Mouse (Mus musculus): Measurements from ENCODE around the gene Clip4.
A peak's percentile ranks its signal among the peaks of the same experiment; 100 is the strongest.

Gene Clip4

DNA sequence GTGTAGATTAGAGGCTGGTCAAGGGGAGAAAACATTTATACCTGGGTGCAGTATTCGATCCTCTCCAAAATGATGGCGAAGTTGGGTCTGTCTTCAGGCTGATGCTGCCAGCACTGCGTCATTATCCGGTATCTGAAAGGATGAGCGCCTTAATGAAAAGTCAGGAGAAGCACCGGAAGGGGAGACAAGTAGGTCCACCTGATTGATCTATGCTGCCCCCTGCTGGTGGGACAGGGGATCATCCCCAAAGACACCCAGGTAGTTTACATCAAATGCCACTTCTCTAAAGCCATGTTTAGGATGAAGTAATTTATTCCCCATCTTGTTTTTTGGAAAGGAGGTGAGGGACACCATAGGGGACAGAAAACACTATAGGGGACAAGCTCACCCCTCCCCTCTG, 105.8 kb downstream of the Clip4 start:
- DNase-seq (ENCODE audit: low spot score), result peak; percentile 47

DNA sequence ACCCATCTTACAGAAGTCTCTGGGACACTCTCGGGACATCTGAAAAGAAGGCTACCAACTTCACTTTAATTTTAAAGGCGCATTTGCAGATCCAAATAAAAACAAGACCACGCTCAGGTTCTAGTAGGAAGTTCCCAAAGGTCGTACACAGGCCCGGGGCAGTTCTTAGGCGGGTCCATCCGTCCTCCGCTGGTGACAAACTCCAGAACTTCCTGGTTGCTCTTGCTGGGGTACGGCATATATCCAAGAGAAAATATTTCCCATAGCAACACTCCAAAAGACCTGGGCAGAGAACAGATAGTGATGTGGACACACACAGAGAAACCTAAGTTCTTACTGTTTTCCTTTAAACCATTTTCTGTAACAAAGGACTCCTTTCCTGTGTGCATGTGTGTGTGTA, 106.5 kb downstream of the Clip4 start:
- no peak for DNase-seq (ENCODE audit: low spot score)

DNA sequence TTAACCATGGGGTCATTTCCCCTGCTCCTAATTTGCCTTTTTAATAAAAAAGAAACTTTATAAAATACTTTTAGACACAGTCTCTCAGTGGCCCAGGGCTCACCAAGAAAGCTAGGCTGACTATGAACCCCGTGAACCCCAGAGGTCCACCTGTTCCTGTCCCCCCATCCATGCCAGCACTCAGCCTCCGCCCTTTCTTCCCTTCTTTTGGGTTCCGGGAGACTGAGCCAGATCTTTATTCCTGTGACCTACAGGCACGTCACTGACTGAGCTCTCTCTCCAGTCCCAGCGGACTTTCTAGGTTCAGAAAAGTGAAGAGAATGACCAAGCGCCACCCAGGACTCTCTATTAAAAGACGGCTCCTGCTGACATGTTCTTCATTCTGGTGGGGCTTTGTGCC, 107.2 kb downstream of the Clip4 start:
- DNase-seq (ENCODE audit: low spot score), result no peak

DNA sequence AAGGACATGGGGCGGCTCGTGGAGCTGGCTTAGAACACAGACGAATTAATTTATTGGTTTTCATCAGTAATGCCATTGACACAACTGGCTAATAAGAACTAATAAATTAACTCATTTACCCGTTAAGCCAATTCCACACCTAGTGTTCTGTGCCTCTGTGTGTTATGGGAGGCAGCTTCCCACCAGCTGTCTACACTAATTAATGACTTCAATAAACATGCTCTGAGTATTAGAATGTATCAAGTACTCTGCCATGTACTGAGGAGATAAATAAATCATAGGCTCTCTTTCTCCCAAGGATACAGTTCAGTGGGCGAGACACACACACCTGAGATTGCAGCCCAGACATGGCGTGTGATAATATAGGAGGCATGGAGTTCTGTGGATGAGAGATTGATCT, 113.1 kb downstream of the Clip4 start:
- no peak for DNase-seq (ENCODE audit: low spot score)

DNA sequence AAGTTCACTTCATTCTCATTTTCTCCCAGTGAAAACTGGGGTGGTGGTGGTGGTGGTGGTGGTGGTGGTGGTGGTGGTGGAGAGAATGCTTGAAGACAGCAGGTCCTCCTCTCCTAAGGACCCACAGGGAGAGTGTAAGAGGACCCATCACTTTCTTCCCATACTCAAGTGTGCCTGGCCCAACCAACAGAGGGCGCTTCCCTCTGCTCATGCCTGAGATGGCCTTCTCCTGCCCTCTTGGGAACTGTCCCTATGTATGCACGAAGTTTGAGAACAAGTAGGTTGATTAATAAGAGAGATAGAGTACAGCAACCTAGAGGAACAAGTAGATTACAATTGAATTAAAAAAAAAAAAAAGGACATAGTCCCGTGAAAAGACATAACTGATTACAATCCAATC, 140.8 kb downstream of the Clip4 start:
- no peak for DNase-seq (ENCODE audit: low spot score)

DNA sequence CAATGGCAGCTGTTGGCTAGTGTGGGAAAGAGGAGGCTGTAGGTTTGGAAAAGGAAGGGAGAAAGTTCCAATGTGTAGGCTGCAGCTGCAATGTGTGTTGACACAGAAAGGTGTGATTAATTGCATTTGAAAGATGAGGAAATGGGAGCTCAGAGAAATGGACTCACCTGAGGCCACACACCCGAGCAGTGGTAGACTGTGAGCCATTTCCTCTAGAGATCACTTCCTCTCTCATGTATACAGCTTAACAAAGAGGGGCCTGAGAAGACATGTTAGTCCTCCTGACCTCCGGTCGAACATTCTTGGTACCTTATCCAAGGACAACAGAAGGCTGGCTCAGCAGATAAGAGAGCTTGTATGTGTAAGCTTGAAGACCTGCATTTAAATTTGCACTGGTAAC, 144.9 kb downstream of the Clip4 start:
- DNase-seq (ENCODE audit: low spot score), result no peak
